Mouse (Mus musculus) ES-Bruce4 (cell line): ENCODE results near the gene Lrba.

Experiments
- CTCF ChIP-seq: IDR thresholded peaks from one replicate; pipeline ENCODE4 v1.8.1; 2011; ENCODE audit warnings: low read depth, low read length
- EP300 ChIP-seq: IDR thresholded peaks from 2 replicates; pipeline ENCODE4 v1.6.1; 2011; ENCODE audit warnings: low read depth, low read length; ENCODE audit not compliant: insufficient read depth
- POLR2A ChIP-seq: IDR thresholded peaks from one replicate; pipeline ENCODE4 v1.8.1; 2011; ENCODE audit warnings: low read length; ENCODE audit not compliant: insufficient read depth

DNA sequence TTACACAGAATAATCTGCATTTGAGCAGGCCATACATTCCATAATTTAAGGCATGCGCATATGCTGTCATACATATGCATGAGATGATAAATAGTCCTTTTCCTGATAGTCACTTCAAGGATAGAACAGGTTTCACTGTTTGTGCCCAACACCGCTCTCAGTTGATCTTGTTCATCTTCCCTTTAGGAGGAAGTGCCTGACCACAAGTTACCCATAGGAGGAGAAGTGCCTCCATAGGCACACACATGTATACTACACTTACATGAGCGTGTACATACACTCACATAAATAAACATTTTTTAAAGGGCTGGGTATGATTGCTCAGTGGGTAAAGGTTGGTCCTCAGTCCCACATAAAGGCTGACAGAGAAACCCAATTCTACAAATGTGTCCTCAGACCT lies 22.0 kb upstream of the Lrba start:
- no peak for TF ChIP-seq CTCF
- no peak for TF ChIP-seq EP300
- TF ChIP-seq POLR2A: no peak
